Mouse (Mus musculus) erythroblast, embryonic 14.5 days (primary cell): ENCODE results near the gene Lancl1.

Source experiments
- GATA1 ChIP-seq: IDR thresholded peaks from 2 replicates; pipeline ENCODE4 v1.6.1; 2012; ENCODE audit warnings: low read length, inconsistent platforms, mixed read lengths
- TAL1 ChIP-seq: IDR thresholded peaks from 3 replicates; pipeline ENCODE4 v1.6.1; 2012; ENCODE audit warnings: low read length, inconsistent platforms, mixed read lengths

- TF ChIP-seq GATA1 (no peak), TAL1 (no peak)
These were observed 22.9 kb upstream of the Lancl1 start for GRCm38 (mm10) chr1:67061456-67062085.
